Mouse (Mus musculus) liver, adult 2 months (tissue): ENCODE results near the gene Vps16.

Source experiments
- CTCF ChIP-seq: fragments of 200-500 bp; IDR thresholded peaks from 2 replicates; pipeline ENCODE4 v1.5.1; 2011; ENCODE audit warnings: low read depth, low read length, control low read depth
- POLR2A ChIP-seq: fragments of 200-500 bp; IDR thresholded peaks from 2 replicates; pipeline ENCODE4 v1.6.1; 2011; ENCODE audit warnings: low read length, control low read depth; ENCODE audit not compliant: insufficient read depth; ENCODE audit errors: extremely low read depth

- TF ChIP-seq CTCF (no peak), POLR2A (no peak)
These were observed 27.1 kb downstream of the Vps16 start for GRCm38 (mm10) chr2:130451086-130451726.
